Mouse (Mus musculus): ENCODE measurements around the gene Erich2.
"Not testable (repeated sequence)": the region's sequence is repeated elsewhere in the genome, so short reads cannot be mapped to it uniquely, and the experiment has no call there.

Erich2 gene

GRCm38 (mm10) chr2:70508496-70508895 is at the start of gene Erich2:
Erich2 (plus strand) TSS chr2:70508819.
- peak; percentile 76 for DNase-seq

- DNase-seq = no peak
Measured at GRCm38 (mm10) chr2:70463606-70464005, 45.0 kb upstream of the Erich2 start.

GRCm38 (mm10) chr2:70471136-70471535 is 37.5 kb upstream of the Erich2 start:
- no peak for DNase-seq

DNA sequence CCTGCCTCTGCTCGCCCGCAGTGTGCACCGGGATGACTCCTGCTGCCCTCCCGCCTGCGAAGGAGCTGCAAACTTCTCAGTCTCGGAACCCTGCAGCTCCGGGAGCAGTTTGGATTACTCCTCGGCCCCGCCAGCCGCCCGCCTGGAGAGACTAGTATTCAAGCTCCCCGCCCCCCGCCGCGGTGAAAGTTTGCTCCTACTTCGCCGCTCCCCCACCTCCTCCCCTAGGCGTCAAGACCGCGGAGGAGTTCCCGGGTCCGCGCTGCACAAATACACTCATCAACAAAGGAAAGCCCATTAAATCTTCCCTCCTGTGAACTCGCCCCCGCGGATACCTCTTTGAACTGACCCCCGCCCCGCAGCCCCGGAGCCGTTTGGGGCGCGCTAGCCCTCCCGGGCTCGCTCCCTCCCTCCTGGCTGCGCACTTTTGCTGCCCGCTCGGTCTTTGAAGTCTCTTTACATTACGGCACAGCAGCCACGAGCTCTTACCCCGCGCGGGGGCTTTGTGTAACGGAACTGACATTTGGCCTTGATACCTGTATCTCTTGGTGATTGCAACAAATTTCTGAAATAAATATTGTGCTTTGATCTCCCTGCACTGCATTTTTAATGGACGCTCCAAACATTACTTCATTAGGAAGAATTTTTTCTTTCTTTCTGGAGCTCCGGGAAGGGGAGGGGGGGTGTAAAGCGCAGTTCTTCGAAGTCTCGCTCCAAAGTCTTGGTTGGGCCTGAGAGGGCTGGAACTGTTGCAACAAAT is 36.6 kb upstream of the Erich2 start:
- no peak for DNase-seq

- DNase-seq = no peak
Measured at GRCm38 (mm10) chr2:70497715-70498318, 10.8 kb upstream of the Erich2 start.

GRCm38 (mm10) chr2:70503436-70503835 is 5.2 kb upstream of the Erich2 start:
- DNase-seq = no peak

- no peak for DNase-seq
Measured at GRCm38 (mm10) chr2:70505229-70505628, 3.4 kb upstream of the Erich2 start.

DNA sequence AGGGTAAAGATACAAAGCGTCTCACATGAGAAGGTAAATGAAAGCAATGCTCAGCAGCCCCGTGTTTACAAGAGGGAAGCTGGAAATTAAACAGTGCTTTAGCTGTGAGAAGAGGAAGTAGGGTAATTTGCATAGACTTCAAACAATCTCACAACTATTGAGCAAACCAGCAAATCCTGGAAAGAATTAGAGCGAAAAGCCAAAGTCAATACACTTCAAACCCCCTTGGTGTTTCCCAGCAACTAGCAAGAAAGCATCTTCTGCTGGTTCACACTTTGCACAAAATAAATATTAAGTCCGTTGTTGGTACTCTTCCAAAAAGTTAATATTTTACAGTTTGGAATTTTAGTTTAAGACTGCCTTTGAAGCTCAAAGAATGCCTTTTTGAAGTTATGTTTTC is 2.7 kb upstream of the Erich2 start:
- no peak for DNase-seq

GRCm38 (mm10) chr2:70506372-70506771 is 2.2 kb upstream of the Erich2 start:
- no peak for DNase-seq

- DNase-seq = peak; percentile 98
Measured at GRCm38 (mm10) chr2:70509021-70509632, 508 bp downstream of the Erich2 start.

GRCm38 (mm10) chr2:70538283-70538682 is 29.7 kb downstream of the Erich2 start:
- not testable (repeated sequence) for DNase-seq

GRCm38 (mm10) chr2:70550671-70551070 is 42.1 kb downstream of the Erich2 start:
- peak; percentile 72 for DNase-seq

- peak; percentile 53 for DNase-seq
Measured at GRCm38 (mm10) chr2:70551446-70551845, 42.8 kb downstream of the Erich2 start.

- no peak for DNase-seq
Measured at GRCm38 (mm10) chr2:70552067-70552598, 43.5 kb downstream of the Erich2 start.

GRCm38 (mm10) chr2:70552772-70553171 is 44.2 kb downstream of the Erich2 start, which contains the start of gene Gad1:
Gad1 (plus strand) TSS chr2:70553072.
- DNase-seq = no peak

DNA sequence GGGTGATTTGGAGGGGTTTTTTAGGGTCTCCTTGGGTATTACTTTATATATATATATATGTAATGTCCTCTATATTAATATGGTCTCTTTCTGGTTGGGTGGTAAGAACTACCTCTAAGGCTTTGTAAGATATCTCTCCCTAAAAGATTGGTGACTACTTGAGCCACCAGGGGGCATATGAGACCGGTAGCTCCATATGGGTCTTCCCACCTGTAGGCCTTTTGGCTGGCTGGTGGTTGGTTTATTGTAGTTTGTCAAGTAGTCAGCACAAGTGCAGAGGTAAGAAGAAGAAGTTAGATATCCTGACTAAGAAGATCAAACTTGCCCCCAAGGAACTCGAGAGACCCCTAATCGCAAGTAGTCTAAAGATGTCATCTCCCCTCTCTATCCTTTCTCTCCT is 45.2 kb downstream of the Erich2 start:
- peak; percentile 74 for DNase-seq

GRCm38 (mm10) chr2:70558112-70558842 is 49.7 kb downstream of the Erich2 start:
- peak; percentile 93 for DNase-seq

DNA sequence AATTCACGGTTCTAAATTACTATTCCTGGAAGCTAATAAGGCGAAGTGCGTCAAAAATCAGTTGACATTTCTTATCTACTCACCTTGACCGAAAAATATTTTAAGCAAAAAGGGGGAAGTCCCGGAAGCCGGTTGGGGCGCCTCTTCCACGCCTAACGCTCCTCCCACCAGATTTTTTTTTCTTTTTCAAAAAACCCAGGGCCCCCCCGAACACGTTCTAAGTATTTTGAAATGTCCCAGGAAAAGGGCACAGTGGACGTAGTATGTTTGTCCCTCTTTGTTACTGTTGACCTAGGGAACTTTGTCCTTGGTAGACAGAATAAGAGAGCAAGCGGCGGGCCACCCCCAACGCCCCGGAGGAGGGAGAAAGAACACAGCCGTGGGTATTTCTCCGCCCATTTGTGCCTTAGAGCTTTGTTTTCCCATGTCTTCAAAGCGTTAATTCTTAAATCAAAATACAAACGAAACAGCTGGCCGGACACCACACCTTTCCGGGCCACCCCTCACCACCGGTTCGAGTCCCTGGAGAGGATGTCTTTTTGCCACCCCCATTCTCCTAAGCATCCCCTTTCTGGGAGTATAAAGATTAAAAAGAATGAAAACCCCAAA is 50.3 kb downstream of the Erich2 start:
- DNase-seq = peak; percentile 61

DNA sequence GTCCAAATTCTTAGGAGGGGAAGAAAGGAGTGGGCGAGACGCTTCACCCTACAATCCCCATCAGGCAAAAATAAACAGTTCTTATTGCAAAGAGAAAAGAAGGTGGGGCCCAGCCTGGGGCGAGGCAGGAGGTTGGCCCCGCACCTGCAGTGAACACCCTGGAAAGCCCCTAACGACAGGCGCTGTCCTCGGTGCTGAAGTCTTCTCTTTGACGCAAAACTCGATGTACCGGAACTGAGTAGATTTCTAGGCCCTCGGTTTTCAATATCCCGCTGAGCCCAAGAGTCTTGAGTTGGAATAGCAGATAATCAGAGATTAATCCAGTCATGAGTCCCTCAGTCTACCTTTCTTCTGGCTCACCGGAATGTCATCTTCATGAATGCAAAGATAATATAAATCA is 50.9 kb downstream of the Erich2 start:
- no peak for DNase-seq

DNA sequence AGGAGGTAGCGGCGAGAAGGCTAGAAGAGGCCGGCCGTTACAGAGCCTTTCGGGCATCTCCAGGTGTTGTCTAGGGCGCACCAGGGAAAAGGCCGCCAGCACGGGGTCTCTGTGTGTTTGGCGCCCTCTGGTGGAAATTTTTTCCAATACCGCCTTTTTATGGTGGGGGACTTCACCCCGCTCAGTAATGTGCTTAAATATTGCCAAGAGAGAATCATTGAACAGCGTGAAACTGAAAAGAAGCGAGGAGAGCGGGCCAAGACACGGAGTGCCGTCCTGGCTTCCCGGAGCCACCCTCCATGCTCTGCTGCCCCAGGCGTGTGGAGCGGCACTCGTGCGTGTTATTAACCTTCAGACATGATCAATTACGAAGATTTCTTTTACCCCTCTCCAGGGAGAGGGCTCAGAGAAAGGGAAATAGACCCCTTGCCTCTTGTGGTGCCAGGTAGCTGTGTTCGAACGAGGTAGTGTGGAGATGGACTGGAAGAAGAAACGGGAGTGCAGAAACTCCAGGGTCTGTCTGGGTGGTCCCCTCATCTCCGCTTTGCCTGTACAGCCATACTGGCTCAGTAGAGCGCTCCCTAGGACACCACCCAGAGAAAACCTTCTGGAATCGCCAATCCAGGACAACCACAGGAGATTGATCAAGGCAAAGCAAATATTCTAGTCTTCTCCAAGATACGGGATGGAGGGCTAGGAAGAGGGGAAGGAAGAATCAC is 52.6 kb downstream of the Erich2 start:
- DNase-seq = peak; percentile 80

DNA sequence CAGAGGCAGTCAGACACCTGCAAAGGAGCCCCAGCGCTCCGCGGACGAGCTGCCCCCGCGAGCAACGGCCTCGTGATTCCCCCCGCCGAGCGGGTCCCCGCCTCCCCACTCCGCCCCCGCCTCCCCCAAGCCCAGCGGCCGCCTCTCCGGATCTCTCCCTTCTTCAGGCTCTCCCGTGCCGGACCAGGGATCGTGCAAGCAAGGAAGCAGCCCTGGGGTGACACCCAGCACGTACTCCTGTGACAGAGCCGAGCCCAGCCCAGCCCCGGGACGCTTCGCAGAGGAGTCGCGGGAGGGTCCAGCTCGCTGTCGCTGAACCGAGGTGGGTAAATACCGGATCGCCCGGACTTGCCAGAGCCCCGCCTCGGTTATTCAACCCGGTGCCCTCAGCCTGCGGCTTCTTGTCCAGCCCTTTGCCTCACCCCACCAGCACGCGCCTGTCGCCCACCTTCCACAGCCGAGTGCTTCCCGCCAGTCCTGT is 53.4 kb downstream of the Erich2 start:
- no peak for DNase-seq

- no peak for DNase-seq
Measured at GRCm38 (mm10) chr2:70562611-70562980, 54.0 kb downstream of the Erich2 start.
